Mouse (Mus musculus) gastrocnemius, adult 2 months (tissue): ENCODE measurements around the gene Smarca4. TPM values are rescaled to one million over a fixed set of nuclear protein-coding genes. Genes with fewer than 3 reads are reported as not detected.
A peak's percentile ranks its signal among the peaks of the same experiment; 100 is the strongest.

ENCODE experiments used
- DNase-seq: peaks from one replicate; pipeline ENCODE4 v3.0.0; 2022
- H3K27ac ChIP-seq: fragments of 200-600 bp; 2 replicates; pipeline ENCODE4 v1.8.1; 2022; ENCODE audit warnings: mild to moderate bottlenecking
- H3K4me3 ChIP-seq: fragments of 200-600 bp; 2 replicates; pipeline ENCODE4 v1.8.1; 2022; ENCODE audit warnings: mild to moderate bottlenecking, moderate library complexity
- CTCF ChIP-seq: fragments of 200-600 bp; IDR thresholded peaks from 2 replicates; pipeline ENCODE4 v1.8.1; 2022; ENCODE audit warnings: antibody characterized with exemption, mild to moderate bottlenecking, moderate library complexity
- intact Hi-C: fragments of 180-260 bp; cut with DNase I; formaldehyde crosslinking; loops from one replicate; pipeline ENCODE4 v1.15.1; 2025
- long read RNA-seq, 2 experiments: library from polyadenylated mRNA; stranded (forward); transcript quantifications; one replicate each; pipeline ENCODE4 v2.0.0; 2021
- total RNA-seq, 2 experiments: library from RNA; stranded (reverse); gene quantifications; 2 replicates each; pipeline ENCODE4 v1.2.3; 2021

The Smarca4 gene
- total RNA-seq: 10 to 100 TPM; 39.0 to 40.7 TPM
- long read RNA-seq, experiment 1, full-length matches to known transcripts: 12 of 89 reads
- long read RNA-seq, experiment 1, partial matches to known transcripts: 68 of 89 reads
- long read RNA-seq, experiment 1, other reads (novel, unspliced or antisense): 9 of 89 reads
- long read RNA-seq, experiment 2, full-length matches to known transcripts: 20 of 96 reads
- long read RNA-seq, experiment 2, partial matches to known transcripts: 65 of 96 reads
- long read RNA-seq, experiment 2, other reads (novel, unspliced or antisense): 11 of 96 reads

DNA sequence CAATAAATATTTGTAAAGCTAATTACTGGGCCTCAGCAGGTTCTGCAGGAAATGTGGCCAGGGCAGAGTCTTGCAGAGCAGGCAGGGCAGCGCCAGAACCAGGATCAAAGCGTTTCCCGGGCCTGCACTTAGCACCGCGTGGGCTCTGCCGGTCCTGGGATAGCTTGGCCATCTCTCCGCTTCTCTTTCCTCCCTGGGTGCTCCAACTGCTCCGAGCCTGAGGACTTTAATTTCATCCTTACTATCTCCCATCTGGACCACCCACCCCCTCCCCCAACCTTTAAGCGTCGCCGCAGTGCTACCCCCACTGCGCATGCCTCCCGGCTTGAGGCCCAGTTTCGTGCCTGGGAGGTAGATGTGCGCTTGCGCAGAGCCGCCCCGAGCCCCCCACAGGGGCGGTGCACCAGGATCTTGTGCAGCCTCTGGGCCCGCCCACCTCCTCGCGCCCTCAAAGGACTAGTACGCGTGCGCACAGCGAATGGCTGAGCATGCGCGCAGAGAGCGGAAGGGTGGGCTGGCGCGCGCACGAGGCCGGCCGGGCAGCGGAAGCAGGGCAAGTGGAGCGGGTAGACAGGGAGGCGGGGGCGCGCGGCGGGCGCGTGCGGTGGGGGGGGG lies at the start of gene Smarca4:
TSS of gene Smarca4 (plus strand) at position 553 of the 615 bp plus-strand sequence.
- Histone ChIP-seq H3K27ac (peak within 1 kb of the TSS; percentile 99), H3K4me3 (peak within 1 kb of the TSS; percentile 98)
- no peak for TF ChIP-seq CTCF
- peak; percentile 99 for DNase-seq
- intact Hi-C loops: no loop called here

DNA sequence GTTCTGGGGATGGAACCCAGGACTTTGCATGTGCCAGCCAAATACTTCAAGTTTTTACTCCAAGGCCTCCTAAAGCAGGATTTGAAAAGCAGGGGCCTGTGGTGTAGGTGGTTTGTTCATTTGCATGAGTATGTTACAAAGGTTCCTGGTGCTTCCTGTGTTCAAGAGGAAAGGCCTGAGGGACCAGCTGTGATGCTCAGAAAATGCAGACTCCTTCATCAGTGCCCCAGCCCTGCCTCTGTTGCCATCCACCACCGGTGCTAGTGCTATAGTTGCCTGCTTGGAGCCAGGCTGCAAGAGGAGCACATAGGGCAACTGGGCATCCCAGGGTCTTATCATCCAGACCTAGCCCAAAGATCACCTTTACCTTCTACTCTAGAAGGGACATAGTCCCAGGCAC lies 49.4 kb upstream of the Smarca4 start:
- intact Hi-C loops: loop anchor here (2.0 kb wide), 1 partner anchor 16 kb away; no protein-coding TSS in a partner anchor
- no peak for TF ChIP-seq CTCF
- no peak overlapping the region for H3K4me3 ChIP-seq
- no peak for DNase-seq
- peak overlapping the region; percentile 82 for H3K27ac ChIP-seq

DNA sequence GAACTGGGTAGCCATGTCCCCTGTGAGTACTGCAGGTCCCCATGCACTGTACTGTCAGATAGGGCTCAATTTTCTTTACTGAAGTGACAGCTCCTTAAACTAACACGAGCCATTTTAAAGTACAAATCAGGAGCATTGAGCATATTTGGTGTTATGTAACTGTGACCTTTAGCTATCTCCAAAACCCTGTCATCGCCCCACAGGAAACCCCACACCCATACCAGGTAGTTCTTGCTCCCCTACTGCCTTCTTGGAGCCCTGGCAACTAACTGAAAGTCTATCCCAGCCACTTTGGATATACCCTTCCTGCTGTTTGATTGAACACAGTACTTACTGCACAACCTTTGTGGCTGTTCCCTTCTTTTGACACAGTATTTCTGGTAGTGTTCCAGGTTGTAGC lies 48.9 kb upstream of the Smarca4 start:
- no peak for DNase-seq
- H3K27ac ChIP-seq: peak overlapping the region; percentile 82
- intact Hi-C loops: loop anchor here (2.0 kb wide), 1 partner anchor 16 kb away; no protein-coding TSS in a partner anchor
- no peak overlapping the region for H3K4me3 ChIP-seq
- no peak for TF ChIP-seq CTCF

DNA sequence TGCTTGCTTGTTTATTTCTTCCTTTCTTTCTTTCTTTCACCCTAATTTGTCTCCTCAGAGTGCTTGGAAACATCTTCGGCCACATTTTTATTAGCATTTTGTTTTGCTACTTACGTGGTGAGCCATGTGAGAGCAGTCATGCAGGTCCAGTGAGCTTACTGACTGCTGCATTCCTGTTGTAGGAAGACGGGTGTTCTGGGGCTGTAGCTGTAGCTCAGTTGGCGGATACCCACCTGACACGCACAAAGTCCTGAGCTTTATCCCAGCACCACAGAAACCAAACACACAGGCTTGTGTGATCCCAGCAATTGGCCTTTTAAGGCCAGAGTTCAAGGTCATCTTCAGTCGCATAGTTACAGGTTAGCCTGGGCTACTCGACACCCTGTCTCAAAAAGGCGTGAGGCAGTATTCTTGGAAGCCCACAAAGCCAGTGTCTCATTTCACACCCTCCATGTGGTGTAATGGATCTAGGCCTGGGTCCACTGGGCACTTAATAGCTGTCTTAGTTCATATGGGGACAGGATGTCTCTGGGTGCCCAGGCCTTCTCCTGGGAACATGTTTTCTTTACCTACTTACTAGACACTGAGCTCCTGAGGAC lies 47.2 kb upstream of the Smarca4 start:
- peak; percentile 48 for DNase-seq
- H3K27ac ChIP-seq: peak overlapping the region; percentile 82

DNA sequence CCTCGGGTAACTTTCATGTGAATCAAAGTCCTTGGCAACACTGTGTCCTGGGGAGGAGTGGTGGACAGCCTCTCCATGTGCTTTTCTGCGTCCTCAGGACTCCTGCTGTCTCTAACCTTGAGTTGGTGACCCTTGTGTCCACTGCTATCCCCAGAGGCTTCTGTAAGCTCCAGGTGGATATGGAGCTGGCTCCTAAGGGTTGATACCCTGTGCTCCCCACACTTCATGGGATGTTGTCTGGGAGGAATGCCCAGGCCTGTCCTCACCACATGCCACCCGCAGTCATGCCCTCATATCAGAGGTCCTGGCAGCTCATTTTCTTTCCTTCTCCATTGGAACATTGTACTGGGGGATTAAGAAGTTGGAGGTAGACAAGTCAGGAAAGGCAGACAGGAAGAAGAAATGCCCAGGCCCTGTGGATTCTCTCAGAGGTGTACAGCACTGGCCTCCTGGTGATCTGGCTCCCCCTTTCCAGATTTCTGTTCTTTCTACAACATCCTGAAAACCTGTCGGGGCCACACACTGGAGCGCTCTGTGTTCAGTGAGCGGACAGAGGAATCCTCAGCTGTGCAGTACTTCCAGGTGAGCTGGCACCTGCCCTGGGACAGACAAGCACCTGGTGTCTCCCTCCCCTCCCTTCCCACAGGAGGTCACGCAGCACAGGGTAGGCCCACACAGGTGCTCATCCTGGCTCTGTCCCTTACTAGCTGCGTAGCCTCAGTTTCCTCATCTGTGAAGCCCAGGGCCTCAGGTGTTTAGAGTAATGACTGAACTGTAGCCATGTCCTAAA lies 41.8 kb upstream of the Smarca4 start:
- intact Hi-C loops: no loop called here
- Histone ChIP-seq H3K27ac (peak overlapping the region; percentile 28; the same call in 1 of the 2 replicates), H3K4me3 (no peak overlapping the region)
- no peak for DNase-seq
- no peak for TF ChIP-seq CTCF

More for the DNA sequence above, 47.2 kb upstream of the Smarca4 start:
- no peak for TF ChIP-seq CTCF
- intact Hi-C loops: no loop called here
- no peak overlapping the region for H3K4me3 ChIP-seq

DNA sequence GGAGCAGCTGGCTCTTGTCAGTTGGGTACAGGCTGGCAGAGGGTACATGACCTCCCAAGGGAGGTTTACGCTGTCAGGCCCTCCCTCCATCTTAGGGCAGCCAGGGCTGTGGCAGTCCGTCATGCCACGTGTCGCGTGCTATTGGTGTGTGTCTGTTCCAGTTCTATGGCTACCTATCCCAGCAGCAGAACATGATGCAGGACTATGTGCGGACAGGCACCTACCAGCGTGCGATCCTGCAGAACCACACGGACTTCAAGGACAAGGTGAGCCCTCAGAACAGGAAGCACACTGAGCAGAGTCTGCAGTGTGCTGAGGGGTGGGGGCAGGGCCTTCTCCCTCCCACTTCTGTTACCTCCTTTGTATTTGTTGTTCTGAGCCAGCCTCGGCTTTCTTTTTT lies 40.7 kb upstream of the Smarca4 start:
- no peak for TF ChIP-seq CTCF
- H3K4me3 ChIP-seq: no peak overlapping the region
- intact Hi-C loops: no loop called here
- no peak for DNase-seq
- H3K27ac ChIP-seq: no peak overlapping the region

DNA sequence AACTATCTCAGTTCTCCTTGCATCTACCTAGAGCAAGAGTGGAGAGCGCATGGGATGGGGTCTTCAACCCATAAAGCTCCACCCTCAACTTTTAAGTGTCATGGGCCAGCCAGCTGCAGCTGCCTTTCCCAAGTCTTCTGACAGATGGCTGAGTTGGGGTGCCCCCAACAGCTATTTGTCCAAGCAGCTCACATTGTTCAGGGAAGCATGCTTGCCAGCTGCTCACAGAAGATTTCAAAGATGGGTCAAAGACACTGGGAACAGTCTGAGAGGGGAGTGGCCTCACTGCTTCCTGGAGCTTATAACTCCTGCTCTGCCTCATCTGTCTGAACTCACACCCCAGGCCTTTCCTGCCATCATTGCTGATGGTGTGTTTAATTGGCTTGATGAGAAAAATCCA lies 39.7 kb upstream of the Smarca4 start:
- TF ChIP-seq CTCF: no peak
- Histone ChIP-seq H3K4me3 (no peak overlapping the region), H3K27ac (no peak overlapping the region)
- intact Hi-C loops: no loop called here
- DNase-seq: no peak

DNA sequence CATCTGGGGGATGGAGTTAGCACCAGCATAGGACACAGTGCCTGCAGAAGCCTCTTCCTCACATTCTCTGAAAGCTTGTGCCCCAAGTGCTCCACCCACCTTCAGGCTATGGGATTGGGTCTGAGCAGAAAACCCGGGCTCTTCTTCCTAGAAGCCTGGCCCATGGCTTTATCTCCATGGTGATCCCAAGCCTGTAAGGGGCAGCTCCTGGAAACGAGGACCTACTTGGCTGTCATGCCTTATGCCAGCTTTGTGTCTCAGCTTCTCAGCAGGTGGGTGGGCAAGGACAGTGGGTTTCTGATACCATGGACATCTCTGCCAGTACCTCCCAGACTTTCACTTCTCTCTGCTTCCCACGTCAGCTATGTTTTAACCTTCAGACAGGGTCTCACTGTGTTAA lies 37.7 kb upstream of the Smarca4 start:
- no peak overlapping the region for H3K4me3 ChIP-seq
- no peak for TF ChIP-seq CTCF

DNA sequence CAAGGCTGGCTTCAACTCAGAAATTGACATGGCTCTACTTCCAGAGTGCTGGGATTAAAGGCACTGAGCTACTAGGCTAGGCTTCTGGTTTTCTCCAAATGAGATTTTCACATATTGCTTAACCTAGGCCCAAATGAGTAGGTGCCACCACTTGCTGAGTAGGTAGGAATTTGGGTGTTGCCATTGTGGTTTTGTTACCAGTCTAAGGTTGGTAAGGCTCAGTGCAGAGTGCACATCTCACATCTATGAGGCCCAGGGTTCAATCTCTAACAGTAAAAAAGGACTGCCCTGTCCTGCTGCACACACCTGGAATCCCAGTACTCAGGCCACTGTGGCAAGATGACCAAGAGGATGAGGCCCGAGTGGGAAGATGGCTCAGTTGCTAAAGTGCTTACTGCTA lies 30.6 kb upstream of the Smarca4 start:
- no peak for DNase-seq
- no peak for TF ChIP-seq CTCF
- Histone ChIP-seq H3K4me3 (no peak overlapping the region), H3K27ac (no peak overlapping the region)
- intact Hi-C loops: no loop called here

More for the DNA sequence above, 37.7 kb upstream of the Smarca4 start:
- no peak for DNase-seq
- H3K27ac ChIP-seq: no peak overlapping the region
- intact Hi-C loops: no loop called here

DNA sequence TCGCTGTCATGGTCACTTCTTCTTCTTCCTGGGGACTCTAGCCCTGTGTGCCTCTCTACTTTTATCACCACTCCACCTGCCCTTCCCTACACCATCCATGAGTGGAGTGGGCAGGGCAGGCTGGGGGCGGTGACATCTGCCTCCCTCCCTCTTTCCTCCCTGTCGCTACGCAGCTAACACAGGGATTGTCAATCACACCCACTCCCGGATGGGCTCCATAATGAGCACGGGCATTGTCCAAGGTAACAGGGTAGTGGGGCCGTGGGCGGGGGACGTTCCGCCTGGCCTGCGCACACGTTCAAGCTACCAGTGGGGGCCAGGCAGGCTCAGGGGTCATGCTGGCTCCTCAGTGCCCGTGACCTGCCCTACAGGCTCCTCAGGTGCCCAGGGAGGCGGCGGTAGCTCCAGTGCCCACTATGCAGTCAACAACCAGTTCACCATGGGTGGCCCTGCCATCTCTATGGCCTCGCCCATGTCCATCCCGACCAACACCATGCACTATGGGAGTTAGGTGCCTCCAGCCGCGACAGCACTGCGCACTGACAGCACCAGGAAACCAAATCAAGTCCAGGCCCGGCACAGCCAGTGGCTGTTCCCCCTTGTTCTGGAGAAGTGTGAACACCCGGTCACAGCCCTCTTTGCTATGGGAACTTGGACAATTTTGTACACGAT lies 28.2 kb upstream of the Smarca4 start:
- no peak for TF ChIP-seq CTCF
- intact Hi-C loops: no loop called here
- no peak overlapping the region for H3K27ac ChIP-seq
- H3K4me3 ChIP-seq: no peak overlapping the region
- DNase-seq: no peak

DNA sequence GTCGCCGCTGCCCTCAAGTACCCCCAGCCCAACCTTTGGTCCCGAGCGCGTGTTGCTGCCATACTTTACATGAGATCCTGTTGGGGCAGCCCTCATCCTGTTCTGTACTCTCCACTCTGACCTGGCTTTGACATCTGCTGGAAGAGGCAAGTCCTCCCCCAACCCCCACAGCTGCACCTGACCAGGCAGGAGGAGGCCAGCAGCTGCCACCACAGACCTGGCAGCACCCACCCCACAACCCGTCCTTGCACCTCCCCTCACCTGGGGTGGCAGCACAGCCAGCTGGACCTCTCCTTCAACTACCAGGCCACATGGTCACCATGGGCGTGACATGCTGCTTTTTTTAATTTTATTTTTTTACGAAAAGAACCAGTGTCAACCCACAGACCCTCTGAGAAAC lies 27.6 kb upstream of the Smarca4 start:
- intact Hi-C loops: no loop called here
- TF ChIP-seq CTCF: no peak
- Histone ChIP-seq H3K4me3 (no peak overlapping the region), H3K27ac (no peak overlapping the region; the same call in 1 of the 2 replicates)
- DNase-seq: peak; percentile 43

DNA sequence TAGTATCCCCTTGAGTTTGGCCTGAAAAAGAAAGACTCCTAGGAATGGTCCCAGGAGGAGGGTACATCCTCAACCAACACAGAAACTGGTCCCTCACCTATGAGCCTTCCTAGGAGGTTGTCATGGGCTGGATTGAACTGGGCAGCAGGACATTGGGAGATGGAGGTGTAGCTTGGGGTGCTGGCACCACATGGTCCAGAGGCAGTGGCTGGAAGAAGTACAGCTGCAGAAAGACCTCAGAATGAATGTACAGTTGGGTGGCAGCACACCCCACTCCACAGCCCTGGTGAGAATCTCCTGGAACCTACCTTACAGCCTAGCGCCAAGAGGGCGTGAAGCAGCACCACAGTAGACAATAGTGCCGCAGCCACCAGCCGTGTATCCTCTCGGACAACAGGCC lies 26.4 kb upstream of the Smarca4 start:
- Histone ChIP-seq H3K27ac (no peak overlapping the region), H3K4me3 (no peak overlapping the region)
- intact Hi-C loops: no loop called here
- no peak for DNase-seq
- TF ChIP-seq CTCF: no peak
